Mouse (Mus musculus) CD4-positive helper T cell, adult 2 months (primary cell): ENCODE data around the gene G0s2.

Source experiments
- DNase-seq: peaks from one replicate; pipeline ENCODE4 v3.0.0-alpha.2; 2012; ENCODE audit warnings: low read depth, missing footprints, low spot score

Gene G0s2

DNA sequence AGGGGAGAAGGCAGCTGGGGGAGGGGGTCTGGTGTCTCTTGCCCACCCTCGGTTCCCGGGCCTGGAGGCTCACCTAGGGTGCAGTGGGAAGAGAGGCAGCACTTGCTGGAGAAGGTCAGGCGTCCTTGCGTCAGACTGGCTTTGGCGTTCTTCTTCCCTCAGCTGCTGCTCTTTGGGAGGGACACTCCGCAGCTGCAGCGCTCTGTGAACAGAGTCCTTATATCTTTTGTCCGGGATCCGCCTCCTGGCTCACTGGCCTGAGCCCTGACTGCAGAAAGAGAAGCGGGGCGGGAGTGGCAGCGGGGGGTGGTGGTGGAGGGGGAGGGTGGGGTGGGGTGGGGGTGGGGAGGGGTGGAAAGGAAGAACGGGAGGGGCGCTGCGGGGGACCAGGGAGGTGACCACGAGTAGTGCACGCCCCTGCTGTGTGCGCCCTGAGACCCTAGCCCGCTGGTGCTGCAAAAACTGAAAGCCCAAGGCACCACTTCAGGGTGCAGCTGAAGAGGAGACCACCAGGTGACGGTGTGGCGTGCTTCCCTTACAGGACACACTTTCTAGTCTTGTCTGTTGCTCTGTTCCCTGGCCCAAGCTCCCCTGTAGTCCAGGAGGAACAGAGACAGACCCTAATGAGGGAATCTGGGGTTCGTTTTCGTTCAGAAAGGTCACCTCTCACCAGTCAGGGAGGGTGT, at the start of gene G0s2:
G0s2 (minus strand) TSS at position 302 of the 686 bp plus-strand sequence.
- DNase-seq: peak; percentile 45

DNA sequence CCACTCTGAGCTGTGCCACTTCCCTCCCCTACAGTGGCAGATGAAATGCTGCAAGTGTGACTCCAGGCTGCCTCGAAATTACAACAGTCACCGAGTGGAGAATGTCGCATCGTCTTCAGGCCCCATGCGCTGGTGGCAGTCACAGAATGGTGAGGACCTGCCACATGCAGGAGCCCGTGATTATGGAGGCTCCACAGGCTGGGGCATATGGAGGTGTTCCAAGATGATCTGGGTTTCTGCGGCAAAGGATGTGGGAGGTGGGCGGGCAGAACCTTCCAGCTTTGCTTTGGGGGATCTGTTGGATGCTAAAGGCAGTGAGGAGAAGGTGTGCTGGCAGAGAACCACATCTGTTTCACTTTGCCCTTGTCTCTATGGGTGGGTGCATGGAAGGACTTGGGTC, 47.4 kb upstream of the G0s2 start:
- DNase-seq: no peak

- no peak for DNase-seq
These were observed 46.7 kb upstream of the G0s2 start for GRCm38 (mm10) chr1:193319721-193320120.

GRCm38 (mm10) chr1:193317159-193317559, 44.1 kb upstream of the G0s2 start:
- DNase-seq: no peak

- no peak for DNase-seq
These were observed 43.3 kb upstream of the G0s2 start for GRCm38 (mm10) chr1:193316358-193316750.

DNA sequence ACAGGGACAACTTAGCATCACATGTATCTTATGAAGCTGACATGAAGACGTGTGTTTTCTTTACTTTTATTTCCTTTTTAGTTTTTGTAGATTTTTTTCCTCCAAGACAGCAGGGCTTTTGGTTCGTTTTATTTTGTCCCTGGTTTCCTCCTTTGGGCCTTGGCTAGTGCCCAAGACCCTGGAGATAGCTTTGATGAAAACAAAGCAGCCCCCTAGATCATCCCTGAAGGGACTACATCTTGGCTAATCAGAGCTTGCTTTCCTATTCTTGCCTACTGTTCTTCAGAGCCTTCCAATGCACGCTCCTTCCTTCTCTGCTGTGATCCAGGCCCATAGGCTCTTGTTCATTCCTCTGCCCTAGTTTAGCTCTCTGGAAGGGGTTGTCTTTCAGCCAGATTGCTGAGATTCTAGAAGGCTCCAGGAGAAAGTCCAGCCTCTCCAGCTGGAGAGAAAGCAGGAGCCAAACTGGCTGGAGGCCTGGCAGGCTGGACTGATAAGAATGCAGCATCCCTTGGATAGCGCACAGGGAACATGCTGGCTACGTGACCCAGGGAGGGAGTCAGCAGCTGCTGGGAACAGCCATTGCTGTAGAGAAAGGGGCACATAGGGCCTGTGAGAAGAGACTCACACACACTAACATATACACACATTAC, 42.8 kb upstream of the G0s2 start:
- DNase-seq: no peak

DNA sequence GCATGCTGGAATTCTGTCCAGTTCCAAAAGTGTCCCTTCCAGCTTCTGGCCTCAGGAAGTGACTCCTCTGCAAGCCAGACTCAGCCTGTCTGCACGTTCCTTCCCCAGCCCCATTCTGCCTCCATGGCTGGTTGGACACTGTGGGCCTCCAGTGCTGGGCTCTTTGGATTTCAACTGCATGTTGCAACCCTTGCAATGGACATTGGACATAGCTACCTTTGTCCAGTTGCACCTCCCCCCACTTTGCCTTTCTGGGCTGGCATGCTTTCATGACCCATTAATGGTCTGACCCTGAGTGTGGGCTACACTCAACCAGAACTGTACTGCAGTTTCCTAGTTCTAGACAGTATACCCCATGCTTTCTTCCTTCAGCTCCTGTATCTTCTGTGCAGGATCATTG, 38.6 kb upstream of the G0s2 start:
- DNase-seq: no peak

- DNase-seq: no peak
These were observed 37.6 kb upstream of the G0s2 start for GRCm38 (mm10) chr1:193310519-193311085.

DNA sequence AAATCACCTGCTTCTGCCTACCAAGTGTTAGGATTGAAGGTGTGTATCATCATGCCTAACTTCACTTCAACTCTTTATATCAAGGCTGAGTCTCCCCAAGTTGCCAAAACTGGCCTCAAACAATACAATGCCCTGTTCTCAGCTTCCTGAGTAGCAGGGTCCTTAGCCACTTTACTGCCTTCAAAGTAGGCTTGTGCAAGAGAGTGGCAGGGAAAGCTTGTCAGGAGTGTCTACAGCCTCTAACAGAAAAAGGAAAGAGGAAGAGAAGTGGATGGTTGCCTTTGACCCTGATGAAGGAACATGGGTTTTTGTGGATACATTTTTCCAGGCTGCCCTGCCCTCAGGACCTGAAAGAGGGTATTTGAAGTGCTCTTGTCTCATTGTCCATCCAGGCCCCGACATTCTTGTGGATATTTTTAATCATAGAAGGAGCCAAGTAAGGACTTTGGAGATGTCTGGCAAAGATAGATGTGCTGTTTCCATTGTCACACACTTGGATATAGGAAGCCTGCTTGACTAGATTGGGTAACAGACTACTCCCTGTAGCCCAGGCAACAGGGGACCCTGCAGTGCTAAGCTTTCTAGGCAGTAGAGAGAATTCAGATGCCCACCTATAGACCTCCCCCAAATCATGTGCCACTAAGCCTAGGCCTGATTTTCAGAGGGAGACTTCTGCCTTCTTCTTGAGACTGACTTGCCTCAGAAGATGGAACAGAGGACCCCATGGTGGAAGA, 36.9 kb upstream of the G0s2 start:
- DNase-seq: no peak

DNA sequence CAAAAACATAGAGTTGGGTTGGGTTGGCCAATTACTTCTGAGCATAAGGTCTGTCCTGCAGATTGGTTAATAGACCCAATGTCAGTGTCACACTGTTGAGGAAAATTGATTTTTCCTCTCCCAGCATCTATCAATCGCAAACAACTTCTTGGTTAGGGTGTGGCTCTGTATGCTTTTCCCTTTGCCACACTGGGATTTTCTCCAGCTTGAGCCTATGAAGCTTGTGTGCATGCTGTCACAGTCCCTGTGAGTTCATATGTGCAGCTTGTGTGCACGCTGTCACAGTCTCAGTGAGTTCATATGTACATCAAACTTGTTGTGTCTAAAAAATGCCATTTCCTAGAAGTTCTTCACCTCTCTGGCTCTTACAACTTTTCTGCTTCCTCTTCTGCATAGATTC, 33.8 kb upstream of the G0s2 start:
- DNase-seq: no peak

DNA sequence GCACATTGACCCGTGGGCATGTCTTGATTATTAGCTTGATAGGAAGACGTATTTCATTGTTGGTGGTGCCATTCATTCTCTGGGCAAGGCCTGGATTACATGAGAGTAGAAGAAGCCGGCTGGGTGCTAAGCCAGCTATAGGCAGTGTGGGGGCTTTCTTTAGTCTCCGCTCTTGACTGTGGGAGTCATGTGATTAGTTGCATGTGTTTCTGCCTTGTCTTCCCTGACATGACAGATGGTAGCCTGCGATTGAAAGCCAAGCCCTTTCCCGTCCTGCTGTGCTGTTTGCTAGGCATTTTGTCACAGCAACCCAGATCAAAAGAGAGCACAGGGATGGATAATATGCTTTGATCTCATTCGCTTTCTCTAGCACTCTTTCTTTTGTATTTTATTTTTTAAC, 32.4 kb upstream of the G0s2 start:
- DNase-seq: no peak

DNA sequence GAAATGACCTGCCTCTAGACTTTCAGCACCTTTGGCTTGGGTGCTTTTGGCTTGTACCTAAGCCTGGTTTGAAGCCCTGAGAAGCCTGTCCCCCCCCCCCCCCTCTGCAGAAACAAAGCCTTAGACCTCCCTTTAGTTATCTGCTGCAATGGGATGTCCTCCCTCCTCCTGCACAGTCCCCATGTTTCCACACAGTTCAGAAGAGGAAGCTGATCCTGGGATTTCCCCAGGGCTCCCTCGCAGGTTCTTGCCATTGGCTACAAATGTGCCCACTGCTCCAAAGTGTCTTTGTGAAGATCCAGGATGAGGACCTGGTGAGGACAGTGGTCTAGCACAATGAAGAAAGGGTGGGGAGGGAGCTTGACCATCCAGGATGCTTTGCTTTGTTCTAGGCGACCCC, 30.1 kb upstream of the G0s2 start:
- no peak for DNase-seq

- DNase-seq: no peak
These were observed 29.0 kb upstream of the G0s2 start for GRCm38 (mm10) chr1:193302093-193302405.

GRCm38 (mm10) chr1:193301216-193302092, 28.4 kb upstream of the G0s2 start:
- no peak for DNase-seq

DNA sequence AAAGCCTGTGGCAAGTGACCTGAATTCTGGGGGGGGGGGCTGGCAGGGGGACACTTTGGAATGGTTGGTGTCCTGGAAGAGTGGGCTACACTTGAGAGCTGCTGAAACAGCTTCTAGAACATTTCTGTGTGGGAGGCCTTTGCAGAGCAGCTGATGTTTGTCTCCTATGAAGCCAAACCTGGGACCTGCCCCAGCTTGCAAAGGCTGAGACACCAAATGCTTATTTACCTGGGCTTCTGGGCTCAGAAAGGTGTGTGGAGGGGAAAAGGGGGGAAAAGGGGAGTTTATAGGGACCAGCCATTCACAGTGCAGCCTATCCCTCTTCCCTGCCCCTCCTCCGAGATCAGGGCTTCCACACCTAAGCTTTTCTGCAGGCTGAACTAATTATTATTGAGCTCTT, 27.0 kb upstream of the G0s2 start:
- DNase-seq: no peak

GRCm38 (mm10) chr1:193298141-193298765, 25.2 kb upstream of the G0s2 start:
- no peak for DNase-seq

GRCm38 (mm10) chr1:193295920-193296319, 22.9 kb upstream of the G0s2 start:
- no peak for DNase-seq

DNA sequence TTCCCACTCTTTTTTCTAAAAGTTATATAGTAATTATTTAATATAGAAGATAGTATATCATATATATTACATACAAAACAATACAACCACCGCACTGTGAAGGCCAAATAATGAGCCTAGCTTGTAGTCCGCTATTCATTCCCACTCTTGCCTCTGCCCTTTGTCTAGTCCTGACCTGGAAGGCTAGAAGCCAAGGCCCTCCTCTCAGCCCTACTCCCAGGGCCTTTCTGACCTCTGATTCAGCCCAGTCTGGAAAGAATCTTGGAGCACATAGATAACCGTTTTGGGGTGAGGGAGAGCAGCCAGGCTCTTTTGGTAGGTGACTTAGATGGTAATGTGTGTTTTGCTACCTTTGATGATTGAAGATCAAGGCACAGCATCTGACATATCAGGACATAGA, 20.9 kb upstream of the G0s2 start:
- DNase-seq: no peak

- DNase-seq: no peak
These were observed 20.0 kb upstream of the G0s2 start for GRCm38 (mm10) chr1:193293039-193293438.

DNA sequence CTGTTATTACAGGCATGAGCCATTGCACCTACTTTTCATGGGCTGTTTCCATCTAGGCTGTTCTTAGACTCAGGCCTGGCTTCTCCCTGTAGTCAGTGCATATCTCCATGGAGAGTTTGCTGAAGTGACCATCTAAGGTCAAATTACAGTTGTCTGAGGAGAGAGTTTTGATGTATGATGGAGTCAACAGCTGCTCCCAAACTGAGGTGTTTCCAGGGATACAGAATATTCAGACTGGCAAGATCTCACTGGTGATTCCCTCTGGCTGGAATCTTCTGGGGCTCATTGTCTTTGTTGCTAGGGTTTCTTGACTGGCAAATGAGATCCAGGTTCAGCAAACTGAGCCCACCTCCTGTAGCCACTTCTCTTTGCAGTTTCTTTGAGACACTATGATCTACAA, 17.7 kb upstream of the G0s2 start:
- no peak for DNase-seq

- DNase-seq: no peak
These were observed 16.9 kb upstream of the G0s2 start for GRCm38 (mm10) chr1:193289914-193290313.
